Mouse (Mus musculus): ENCODE measurements around the gene Ranbp3l.

DNA sequence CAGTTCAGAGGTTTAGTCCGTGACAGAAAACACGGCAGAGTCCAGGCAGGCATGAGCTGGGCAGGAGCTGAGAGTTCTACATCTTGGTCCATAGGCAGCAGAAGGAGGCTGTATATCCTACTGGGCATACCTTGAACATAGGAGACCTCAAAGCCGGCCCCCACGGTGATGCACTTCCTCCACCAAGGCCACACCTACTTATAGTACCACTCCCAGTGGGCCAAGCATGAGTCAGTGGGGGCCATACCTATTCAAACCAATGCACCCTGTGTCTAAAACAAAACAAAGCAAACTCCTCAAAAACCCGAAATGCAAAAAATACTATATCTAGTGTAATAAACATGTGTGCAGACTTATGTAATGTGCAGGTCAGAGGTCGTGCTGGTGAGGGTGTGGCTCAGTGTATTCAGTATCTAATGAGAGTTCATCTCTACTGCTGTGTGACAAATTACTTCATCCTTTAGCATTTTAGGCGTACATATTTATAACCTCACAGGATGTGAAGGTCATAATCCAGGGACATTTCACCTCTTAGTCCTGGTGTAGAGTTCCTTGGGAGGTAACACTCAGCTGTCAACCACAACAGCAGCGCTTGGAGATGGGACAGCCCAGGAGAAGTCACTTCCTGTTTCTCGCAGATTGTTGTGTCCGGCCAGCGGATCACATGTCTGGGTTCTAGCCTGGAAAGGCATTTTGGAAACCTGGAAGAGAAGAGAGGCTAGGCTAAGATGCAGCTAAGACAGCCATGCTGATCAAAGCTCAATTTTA, 126.0 kb downstream of the Ranbp3l start:
- TF ChIP-seq CTCF (IDR thresholded peaks at IDR 0.05; ENCODE audit: low read depth): no peak
- no peak for TF ChIP-seq EP300 (IDR thresholded peaks at IDR 0.05; ENCODE audit: low read depth)

Data from heart, postnatal 0 days (tissue).